Mouse (Mus musculus) G1E (cell line): ENCODE data around the gene Ctse. TPM values are rescaled to one million over a fixed set of nuclear protein-coding genes. Genes with fewer than 3 reads are reported as not detected.

Source experiments
- ATAC-seq: 2 replicates; pipeline ENCODE4 v1.8.0; 2016; ENCODE audit warnings: mild to moderate bottlenecking; ENCODE audit not compliant: insufficient number of reproducible peaks, poor library complexity, low FRiP score, severe bottlenecking; ENCODE audit errors: extremely low read depth
- DNase-seq: peaks from one replicate; pipeline ENCODE4 v3.0.0; 2012; ENCODE audit warnings: low spot score
- H3K27me3 ChIP-seq: 2 replicates; pipeline ENCODE4 v1.6.1; 2012; ENCODE audit warnings: mild to moderate bottlenecking, low read length, inconsistent platforms; ENCODE audit not compliant: insufficient read depth
- H3K36me3 ChIP-seq: replicated peaks from 2 replicates; pipeline ENCODE3; 2012; ENCODE audit warnings: mild to moderate bottlenecking, inconsistent platforms
- H3K4me1 ChIP-seq: 2 replicates; pipeline ENCODE4 v1.6.1; 2012; ENCODE audit warnings: low read depth, low read length, inconsistent platforms, mixed read lengths; ENCODE audit not compliant: insufficient read depth
- H3K4me3 ChIP-seq: 2 replicates; pipeline ENCODE4 v1.5.1; 2012; ENCODE audit warnings: low read depth, mild to moderate bottlenecking, inconsistent platforms, low read length, moderate library complexity, mixed read lengths
- H3K9me3 ChIP-seq: replicated peaks from 2 replicates; pipeline ENCODE4 v1.6.1; 2012; ENCODE audit warnings: inconsistent platforms
- CTCF ChIP-seq: IDR thresholded peaks from 2 replicates; pipeline ENCODE4 v1.5.1; 2012; ENCODE audit warnings: low read depth, low read length, inconsistent platforms, mixed read lengths
- GATA1 ChIP-seq: IDR thresholded peaks from 2 replicates; pipeline ENCODE4 v1.6.1; 2012; ENCODE audit warnings: borderline replicate concordance, low read length, inconsistent platforms, mixed read lengths
- GATA2 ChIP-seq: IDR thresholded peaks from 2 replicates; pipeline ENCODE4 v1.6.1; 2012; ENCODE audit warnings: low read depth, low read length, inconsistent platforms, borderline replicate concordance
- POLR2AphosphoS5 ChIP-seq: IDR thresholded peaks from 2 replicates; pipeline ENCODE4 v1.6.1; 2012; ENCODE audit warnings: low read depth, low read length, inconsistent platforms; ENCODE audit not compliant: insufficient replicate concordance
- TAL1 ChIP-seq: conservative IDR thresholded peaks from 2 replicates; pipeline ENCODE4 v1.6.1; 2012; ENCODE audit warnings: low read depth, low read length, inconsistent platforms, mixed read lengths
- polyA plus RNA-seq: library from polyadenylated mRNA; stranded (reverse); fragments of >175 nt; gene quantifications from 2 replicates; pipeline ENCODE4 v1.2.3, GENCODE M21; 2012
- total RNA-seq, 2 experiments: library from RNA; stranded (forward) in 1 of 2; stranded (reverse) in 1 of 2; fragments of 200-1000 nt in 1 of 2; fragments of >200 nt in 1 of 2; fragmentation: Nextera tagmentation in 1 of 2; gene quantifications; 2 replicates each; pipeline ENCODE4 v1.2.3; 2014 to 2017

The Ctse gene
- total and polyA plus RNA-seq, 3 experiments = 246 to 2,087 (median 482) TPM

DNA sequence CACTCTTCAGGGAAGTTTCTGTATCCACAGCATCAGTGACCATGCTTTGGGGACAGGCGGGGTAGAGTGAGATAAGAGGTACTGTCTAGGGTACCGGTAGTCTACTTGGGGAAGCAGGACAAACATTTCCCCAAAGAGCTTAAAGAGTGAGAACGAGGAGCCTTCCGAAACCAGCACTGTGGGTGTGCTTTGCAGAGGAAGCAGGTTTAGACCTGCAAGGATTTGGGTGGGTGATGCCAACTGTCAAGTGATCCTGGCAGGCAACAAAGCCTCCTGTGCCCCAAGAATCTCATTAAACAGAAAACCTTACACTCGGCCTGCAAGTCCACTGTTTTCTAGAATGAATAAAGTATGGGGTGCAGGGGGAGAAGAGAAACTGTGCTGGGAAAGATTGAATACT lies 51.8 kb downstream of the Ctse start:
- H3K4me3 ChIP-seq = no peak overlapping the region
- ATAC-seq (no peak), DNase-seq (no peak)
- H3K4me1 ChIP-seq = peaks cover 10% of the 10 kb centered on the region
- TF ChIP-seq CTCF = no peak
- TF ChIP-seq GATA2 = no peak
- no peak for TF ChIP-seq GATA1
- no peak for TF ChIP-seq TAL1
- no peak for TF ChIP-seq POLR2AphosphoS5
- H3K27me3 ChIP-seq = peaks cover 21% of the 10 kb centered on the region
- peaks cover 2% of the 10 kb centered on the region for H3K36me3 ChIP-seq
- no peaks in the 10 kb centered on the region for H3K9me3 ChIP-seq

DNA sequence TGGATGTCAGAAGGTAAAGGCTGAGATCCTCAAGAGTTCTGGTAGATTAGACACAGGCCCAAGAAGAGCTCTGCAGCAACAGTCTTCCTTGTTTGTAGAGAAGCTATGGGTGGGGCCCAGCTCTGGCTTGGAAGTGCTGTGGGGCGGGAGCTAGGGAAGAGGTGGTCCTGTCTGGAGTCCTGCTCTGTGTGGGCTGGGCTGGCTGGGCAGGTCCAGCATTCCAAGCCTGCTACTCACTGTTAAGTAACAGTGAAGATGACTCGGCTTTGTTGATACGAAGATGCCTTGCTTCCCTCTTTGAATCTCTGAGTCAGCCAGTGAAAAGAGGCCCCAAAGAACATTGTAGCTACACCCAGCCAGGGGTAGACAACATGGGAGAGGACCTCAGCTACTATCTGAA lies 52.3 kb downstream of the Ctse start:
- no peak for DNase-seq

DNA sequence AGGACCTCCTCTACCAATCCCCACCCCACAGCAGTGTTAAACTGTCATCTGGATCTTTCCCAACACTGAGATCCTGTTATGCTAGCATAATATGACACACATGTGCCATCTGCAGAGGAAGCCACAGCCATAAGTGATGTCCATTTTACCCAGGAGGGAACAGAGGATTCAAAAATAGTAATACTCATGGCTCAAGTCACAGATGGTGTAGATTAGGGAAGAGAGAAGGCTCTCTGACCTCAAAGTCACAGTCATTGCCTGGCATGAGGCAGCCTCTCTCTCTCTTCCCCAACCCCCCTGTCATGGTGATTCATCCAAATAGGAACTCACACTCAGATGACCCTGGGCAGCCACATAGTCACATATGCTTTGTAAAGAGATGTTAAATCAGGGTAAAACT lies 53.2 kb downstream of the Ctse start:
- Histone ChIP-seq H3K9me3 (no peaks in the 10 kb centered on the region), H3K36me3 (peaks cover 2% of the 10 kb centered on the region), H3K4me1 (peaks cover 10% of the 10 kb centered on the region), H3K4me3 (no peak overlapping the region), H3K27me3 (peaks cover 31% of the 10 kb centered on the region)
- DNase-seq (no peak), ATAC-seq (no peak; the same call in 1 of the 2 replicates)
- no peak for TF ChIP-seq POLR2AphosphoS5
- no peak for TF ChIP-seq TAL1
- TF ChIP-seq GATA1 = no peak
- no peak for TF ChIP-seq GATA2
- no peak for TF ChIP-seq CTCF

More for the DNA sequence above, 52.3 kb downstream of the Ctse start:
- Histone ChIP-seq H3K4me3 (no peak overlapping the region), H3K27me3 (peaks cover 26% of the 10 kb centered on the region), H3K36me3 (peaks cover 2% of the 10 kb centered on the region), H3K4me1 (peaks cover 10% of the 10 kb centered on the region), H3K9me3 (no peaks in the 10 kb centered on the region)
- no peak for ATAC-seq
- TF ChIP-seq POLR2AphosphoS5 (no peak), TAL1 (no peak), GATA2 (no peak), CTCF (no peak), GATA1 (no peak)

DNA sequence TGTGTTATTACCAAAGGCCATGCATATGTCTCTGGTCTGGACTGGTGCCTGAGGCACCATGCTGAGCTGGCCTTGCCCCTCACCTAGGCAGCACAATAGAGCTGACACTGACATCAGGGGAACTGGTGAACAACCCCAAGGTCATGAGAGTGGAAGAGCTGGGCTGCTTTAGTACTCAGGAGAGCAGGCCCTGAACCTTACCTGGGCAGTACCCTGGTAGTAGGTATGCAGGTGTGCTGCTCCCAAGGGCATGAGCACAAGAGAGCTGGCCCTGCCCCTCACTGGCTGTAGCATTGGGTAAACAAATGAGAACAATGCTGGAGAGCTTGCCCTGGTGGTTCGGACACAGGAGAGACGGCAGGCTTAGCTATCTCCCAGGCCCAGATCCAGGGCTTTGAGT lies 57.2 kb downstream of the Ctse start:
- Histone ChIP-seq H3K9me3 (no peaks in the 10 kb centered on the region), H3K4me1 (peaks cover 11% of the 10 kb centered on the region), H3K27me3 (peaks cover 56% of the 10 kb centered on the region), H3K36me3 (no peaks in the 10 kb centered on the region), H3K4me3 (no peak overlapping the region)
- DNase-seq = no peak
- ATAC-seq = no peak
- no peak for TF ChIP-seq GATA2
- no peak for TF ChIP-seq CTCF
- no peak for TF ChIP-seq TAL1
- no peak for TF ChIP-seq POLR2AphosphoS5
- TF ChIP-seq GATA1 = no peak

DNA sequence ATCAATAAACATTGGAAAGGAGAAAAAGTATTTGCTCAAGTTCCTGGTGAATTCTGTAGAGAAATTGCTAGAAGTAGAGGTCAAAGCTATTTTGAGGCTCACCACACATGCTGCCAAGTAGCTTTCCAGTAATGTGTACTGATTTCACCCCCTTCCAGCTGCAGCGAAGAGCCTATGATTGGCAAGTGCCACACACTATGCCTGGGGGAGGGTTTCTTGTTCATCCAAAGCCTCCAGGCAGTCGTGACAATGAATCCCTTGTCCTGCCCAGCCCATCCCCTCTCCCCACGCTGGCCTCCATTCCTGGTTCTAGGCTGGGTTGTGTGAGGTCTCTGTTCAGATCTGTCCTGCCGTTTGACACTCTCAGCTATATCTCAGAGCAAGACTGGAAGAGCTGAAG lies 58.2 kb downstream of the Ctse start:
- Histone ChIP-seq H3K4me1 (peaks cover 13% of the 10 kb centered on the region), H3K9me3 (no peaks in the 10 kb centered on the region), H3K27me3 (peaks cover 49% of the 10 kb centered on the region), H3K36me3 (no peaks in the 10 kb centered on the region), H3K4me3 (no peak overlapping the region)
- TF ChIP-seq GATA2 (no peak), TAL1 (no peak), CTCF (no peak), POLR2AphosphoS5 (no peak), GATA1 (no peak)
- DNase-seq = no peak
- no peak for ATAC-seq

DNA sequence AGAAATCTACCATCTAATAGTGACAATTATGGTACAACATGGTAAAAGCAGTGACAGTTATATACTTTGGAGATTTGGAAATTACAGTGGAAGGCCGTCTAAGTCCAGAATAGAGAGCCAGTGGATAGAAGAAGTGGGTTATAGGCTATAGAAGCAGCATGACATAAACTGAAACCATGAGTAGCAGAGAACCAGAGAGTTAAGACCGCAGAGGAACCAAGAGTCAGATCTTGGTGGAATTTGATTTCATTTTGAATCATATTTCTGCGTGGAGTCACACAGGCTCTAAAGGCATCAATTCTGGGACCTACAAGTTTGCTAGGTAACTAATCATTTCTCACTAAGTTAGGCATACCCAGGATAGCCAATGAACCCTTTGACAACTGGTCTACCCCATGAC lies 60.7 kb downstream of the Ctse start:
- peaks cover 54% of the 10 kb centered on the region for H3K27me3 ChIP-seq
- H3K36me3 ChIP-seq = no peaks in the 10 kb centered on the region
- no peak for ATAC-seq
- no peaks in the 10 kb centered on the region for H3K9me3 ChIP-seq
- peaks cover 11% of the 10 kb centered on the region for H3K4me1 ChIP-seq
- TF ChIP-seq POLR2AphosphoS5 (no peak), TAL1 (no peak), CTCF (no peak), GATA1 (no peak), GATA2 (no peak)
- no peak for DNase-seq
- no peak overlapping the region for H3K4me3 ChIP-seq

DNA sequence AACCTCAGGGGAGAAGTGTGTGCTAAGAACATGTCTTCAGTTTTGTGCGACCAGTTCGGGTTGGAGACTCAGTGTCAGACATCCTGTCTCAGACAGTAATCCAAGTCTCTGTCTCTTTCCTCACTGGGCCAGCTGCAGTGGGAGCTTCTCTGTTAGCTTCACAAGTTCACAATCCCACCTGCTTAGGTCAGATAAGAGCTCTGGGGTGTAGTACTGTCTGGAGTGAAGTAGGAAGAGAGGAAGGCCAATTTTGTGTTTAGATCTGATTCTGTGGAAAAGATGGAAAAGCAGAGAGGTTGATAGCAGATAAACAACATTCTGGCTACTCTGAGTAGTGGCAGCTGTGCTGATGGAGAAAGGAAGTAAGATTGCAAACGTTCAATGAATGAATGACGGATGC lies 61.5 kb downstream of the Ctse start:
- DNase-seq = no peak
- Histone ChIP-seq H3K9me3 (no peaks in the 10 kb centered on the region), H3K4me3 (no peak overlapping the region), H3K27me3 (peaks cover 58% of the 10 kb centered on the region), H3K36me3 (no peaks in the 10 kb centered on the region), H3K4me1 (peaks cover 11% of the 10 kb centered on the region)
- TF ChIP-seq POLR2AphosphoS5 = no peak
- no peak for TF ChIP-seq CTCF
- TF ChIP-seq GATA2 = no peak
- no peak for TF ChIP-seq TAL1
- TF ChIP-seq GATA1 = no peak
- no peak for ATAC-seq
